Mouse (Mus musculus) midbrain, embryonic 10.5 days (tissue): ENCODE measurements around the gene Rpl36a-ps1. TPM values are rescaled to one million over a fixed set of nuclear protein-coding genes. Genes with fewer than 3 reads are reported as not detected.

Experiments used
- polyA plus RNA-seq: library from polyadenylated mRNA; unstranded; fragments of >200 nt; fragmentation: Nextera tagmentation; extraction: Ambion mirVana; gene quantifications from 2 replicates; pipeline ENCODE4 v1.2.1, GENCODE M21; 2016

The Rpl36a-ps1 gene
- polyA plus RNA-seq, 1 experiment from 2014 or later: 0.44 TPM

Other genes with a start within 250 kb of the Rpl36a-ps1 start
- 107 and 108 TPM in 2 replicates for gene Mzt1, start 51.8 kb upstream of the Rpl36a-ps1 start, polyA plus RNA-seq
- gene Bora, start 51.9 kb upstream of the Rpl36a-ps1 start, polyA plus RNA-seq: 82.8 and 87.7 TPM in 2 replicates
- 19.9 and 22.6 TPM in 2 replicates for gene Pibf1, start 105.1 kb upstream of the Rpl36a-ps1 start, polyA plus RNA-seq
- gene Dis3, start 105.5 kb upstream of the Rpl36a-ps1 start, polyA plus RNA-seq: 37.1 and 37.8 TPM in 2 replicates